Mouse (Mus musculus): ENCODE measurements around the gene Rgs5.

Rgs5 gene

GRCm38 (mm10) chr1:169655256-169655655 lies at the start of gene Rgs5:
Rgs5 (plus strand) TSS chr1:169655501.
- no peak for DNase-seq (ENCODE audit: low spot score)

- no peak for DNase-seq (ENCODE audit: low spot score)
Measured at GRCm38 (mm10) chr1:169606164-169606563, 49.1 kb upstream of the Rgs5 start.

GRCm38 (mm10) chr1:169629738-169630137 lies 25.6 kb upstream of the Rgs5 start:
- no peak for DNase-seq (ENCODE audit: low spot score)

GRCm38 (mm10) chr1:169637251-169637750 lies 18.0 kb upstream of the Rgs5 start:
- no peak for DNase-seq (ENCODE audit: low spot score)

- no peak for DNase-seq (ENCODE audit: low spot score)
Measured at GRCm38 (mm10) chr1:169644884-169645653, 10.2 kb upstream of the Rgs5 start.

GRCm38 (mm10) chr1:169659479-169659878 lies 4.2 kb downstream of the Rgs5 start:
- no peak for DNase-seq (ENCODE audit: low spot score)

GRCm38 (mm10) chr1:169667328-169667727 lies 12.0 kb downstream of the Rgs5 start:
- no peak for DNase-seq (ENCODE audit: low spot score)

- no peak for DNase-seq (ENCODE audit: low spot score)
Measured at GRCm38 (mm10) chr1:169670705-169671104, 15.4 kb downstream of the Rgs5 start.

GRCm38 (mm10) chr1:169671801-169672200 lies 16.5 kb downstream of the Rgs5 start:
- DNase-seq (ENCODE audit: low spot score) = no peak

GRCm38 (mm10) chr1:169672272-169672671 lies 17.0 kb downstream of the Rgs5 start:
- DNase-seq (ENCODE audit: low spot score) = no peak

- DNase-seq (ENCODE audit: low spot score) = no peak
Measured at GRCm38 (mm10) chr1:169674116-169674515, 18.8 kb downstream of the Rgs5 start.

- no peak for DNase-seq (ENCODE audit: low spot score)
Measured at GRCm38 (mm10) chr1:169676751-169677150, 21.4 kb downstream of the Rgs5 start.

- DNase-seq (ENCODE audit: low spot score) = no peak
Measured at GRCm38 (mm10) chr1:169680455-169681208, 25.3 kb downstream of the Rgs5 start.

- no peak for DNase-seq (ENCODE audit: low spot score)
Measured at GRCm38 (mm10) chr1:169682775-169683497, 27.6 kb downstream of the Rgs5 start.

- no peak for DNase-seq (ENCODE audit: low spot score)
Measured at GRCm38 (mm10) chr1:169685257-169685656, 30.0 kb downstream of the Rgs5 start.

GRCm38 (mm10) chr1:169693040-169693439 lies 37.7 kb downstream of the Rgs5 start:
- no peak for DNase-seq (ENCODE audit: low spot score)

- no peak for DNase-seq (ENCODE audit: low spot score)
Measured at GRCm38 (mm10) chr1:169693537-169693936, 38.2 kb downstream of the Rgs5 start.

GRCm38 (mm10) chr1:169695356-169695755 lies 40.1 kb downstream of the Rgs5 start:
- DNase-seq (ENCODE audit: low spot score) = no peak

- no peak for DNase-seq (ENCODE audit: low spot score)
Measured at GRCm38 (mm10) chr1:169697236-169697635, 41.9 kb downstream of the Rgs5 start.

GRCm38 (mm10) chr1:169699184-169699583 lies 43.9 kb downstream of the Rgs5 start:
- DNase-seq (ENCODE audit: low spot score) = no peak

GRCm38 (mm10) chr1:169704395-169705087 lies 49.2 kb downstream of the Rgs5 start:
- no peak for DNase-seq (ENCODE audit: low spot score)

- DNase-seq (ENCODE audit: low spot score) = no peak
Measured at GRCm38 (mm10) chr1:169721836-169722235, 66.5 kb downstream of the Rgs5 start.
